Mouse (Mus musculus) limb, embryonic 15.5 days (tissue): ENCODE measurements at regions not wholly inside any gene's neighbourhood (a gene's known extent, or its start where the extent isn't known, plus 50 kb on each side); places are given as distances from the start of the nearest gene placed in this dataset.

Experiments used
- ATAC-seq: fragments of 200-750 bp; cut with Nextera tagmentation; 2 replicates; pipeline ENCODE4 v1.8.0; 2017; ENCODE audit warnings: low read depth, moderate TSS enrichment; ENCODE audit not compliant: insufficient number of reproducible peaks, low FRiP score, low TSS enrichment
- H3K27ac ChIP-seq: fragments of 300-500 bp; sonication (generic); 2 replicates; pipeline ENCODE4 v1.5.1; 2015; ENCODE audit warnings: moderate library complexity, mild to moderate bottlenecking, inconsistent platforms
- H3K27me3 ChIP-seq: fragments of 300-500 bp; sonication (generic); 2 replicates; pipeline ENCODE4 v1.6.1; 2015; ENCODE audit warnings: inconsistent platforms
- H3K36me3 ChIP-seq: fragments of 300-500 bp; sonication (generic); 2 replicates; pipeline ENCODE4 v1.6.1; 2015; ENCODE audit warnings: inconsistent platforms
- H3K4me1 ChIP-seq: fragments of 300-500 bp; sonication (generic); 2 replicates; pipeline ENCODE4 v1.6.1; 2015; ENCODE audit warnings: inconsistent platforms
- H3K4me2 ChIP-seq: fragments of 300-500 bp; sonication (generic); 2 replicates; pipeline ENCODE4 v1.6.1; 2015; ENCODE audit warnings: mild to moderate bottlenecking, inconsistent platforms
- H3K4me3 ChIP-seq: fragments of 300-500 bp; sonication (generic); 2 replicates; pipeline ENCODE4 v1.5.1; 2015; ENCODE audit warnings: mild to moderate bottlenecking, inconsistent platforms
- H3K9ac ChIP-seq: fragments of 300-500 bp; sonication (generic); 2 replicates; pipeline ENCODE4 v1.6.1; 2015; ENCODE audit warnings: inconsistent platforms
- H3K9me3 ChIP-seq: fragments of 300-500 bp; sonication (generic); 2 replicates; pipeline ENCODE4 v1.6.1; 2016; ENCODE audit warnings: inconsistent platforms
- WGBS: fragments of 180-500 bp; shearing (Covaris S2); methylation state at CpG from one replicate; pipeline ENCODE4 v1.1.7; 2015; 5-methylcytosine and 5-hydroxymethylcytosine counted together

DNA sequence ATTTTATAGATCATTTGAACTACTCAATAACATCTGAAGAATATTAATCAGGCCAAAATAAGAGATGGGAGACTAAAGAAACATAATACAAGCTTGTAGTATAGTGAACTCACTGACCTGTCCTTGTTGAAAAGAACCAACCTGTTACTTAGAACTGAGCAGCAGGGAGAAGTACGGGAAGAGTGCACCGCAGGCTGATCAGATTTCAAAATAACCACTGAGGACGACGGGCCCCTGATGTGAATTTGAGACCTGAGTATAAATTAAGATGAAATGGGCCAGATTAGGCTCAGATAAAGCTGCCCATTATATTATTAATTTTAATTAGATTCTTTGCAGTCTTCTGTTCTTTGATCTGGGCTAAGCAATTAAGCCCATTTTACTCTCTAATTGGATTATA lies 391.2 kb upstream of the Tyrp1 start:
- no peak overlapping the region for H3K4me3 ChIP-seq
- H3K27me3 ChIP-seq, result no peaks in the 10 kb centered on the region
- no peak overlapping the region for H3K27ac ChIP-seq
- no peak overlapping the region for H3K4me2 ChIP-seq
- no peak for ATAC-seq
- H3K9ac ChIP-seq, result no peak overlapping the region
- no peaks in the 10 kb centered on the region for H3K4me1 ChIP-seq
- WGBS, result 42% methylated on average over 4 of the region's 4 CpGs
- H3K36me3 ChIP-seq, result no peaks in the 10 kb centered on the region
- H3K9me3 ChIP-seq, result no peaks in the 10 kb centered on the region

GRCm38 (mm10) chr4:80463615-80464014 lies 370.3 kb upstream of the Tyrp1 start:
- WGBS, result 63% methylated on average over 1 of the region's 1 CpGs
- Histone ChIP-seq H3K4me3 (no peak overlapping the region), H3K36me3 (no peaks in the 10 kb centered on the region), H3K4me2 (no peak overlapping the region), H3K4me1 (no peaks in the 10 kb centered on the region), H3K27me3 (no peaks in the 10 kb centered on the region), H3K9me3 (no peaks in the 10 kb centered on the region), H3K27ac (no peak overlapping the region), H3K9ac (no peak overlapping the region)
- ATAC-seq, result no peak

- Histone ChIP-seq H3K4me3 (no peak overlapping the region), H3K4me2 (no peak overlapping the region), H3K9ac (no peak overlapping the region), H3K4me1 (no peaks in the 10 kb centered on the region), H3K36me3 (no peaks in the 10 kb centered on the region), H3K27me3 (no peaks in the 10 kb centered on the region), H3K27ac (no peak overlapping the region), H3K9me3 (no peaks in the 10 kb centered on the region)
- no peak for ATAC-seq
- 77% methylated on average over 4 of the region's 4 CpGs for WGBS
Observed at GRCm38 (mm10) chr4:80475736-80476478, 358.0 kb upstream of the Tyrp1 start.

GRCm38 (mm10) chr4:80515087-80515486 lies 318.8 kb upstream of the Tyrp1 start:
- 61% methylated on average over 2 of the region's 2 CpGs for WGBS
- Histone ChIP-seq H3K4me2 (no peak overlapping the region), H3K9me3 (no peaks in the 10 kb centered on the region), H3K27ac (no peak overlapping the region), H3K36me3 (no peaks in the 10 kb centered on the region), H3K4me3 (no peak overlapping the region), H3K27me3 (no peaks in the 10 kb centered on the region), H3K9ac (no peak overlapping the region), H3K4me1 (peaks cover 3% of the 10 kb centered on the region; the same call in 1 of the 2 replicates)
- ATAC-seq, result no peak

DNA sequence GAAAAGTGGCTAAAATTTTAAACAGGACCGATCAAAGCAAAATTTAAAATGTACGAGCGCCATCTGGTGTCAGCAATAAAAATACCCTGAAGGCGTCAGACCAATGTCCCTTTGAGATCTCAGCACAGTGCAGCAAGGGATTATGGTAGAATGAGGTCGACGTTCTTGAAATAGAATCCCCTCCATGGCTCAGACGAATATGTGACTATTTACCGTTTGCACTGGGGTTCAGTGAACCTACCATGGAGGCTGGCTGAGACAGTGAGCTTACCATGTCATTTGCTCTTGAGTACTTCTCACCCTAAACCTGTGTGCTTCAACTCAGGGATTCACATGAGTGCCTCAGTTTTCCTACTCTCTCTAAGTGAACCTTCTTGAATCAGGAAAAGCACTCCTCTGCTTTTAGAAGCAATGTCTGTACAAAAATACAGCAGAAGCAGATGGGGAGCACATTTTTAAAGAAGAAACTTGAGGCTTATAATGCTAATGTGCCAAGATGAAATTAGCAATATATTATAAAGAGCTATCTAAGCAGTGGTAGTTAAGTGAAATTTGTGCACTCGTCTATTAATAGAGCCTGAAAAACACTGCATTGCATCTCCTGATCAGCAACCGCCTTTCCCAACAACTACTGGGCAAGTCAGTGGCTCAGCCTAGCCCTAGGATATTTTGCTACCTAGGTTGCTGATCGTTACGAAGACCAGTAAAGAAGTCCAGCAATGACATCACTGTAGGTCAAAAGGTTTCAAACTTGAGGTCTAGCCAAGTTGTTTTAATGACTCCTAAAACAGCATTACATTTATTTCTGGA lies 316.2 kb upstream of the Tyrp1 start:
- Histone ChIP-seq H3K27me3 (no peaks in the 10 kb centered on the region), H3K9me3 (no peaks in the 10 kb centered on the region), H3K9ac (no peak overlapping the region), H3K36me3 (no peaks in the 10 kb centered on the region), H3K27ac (peak overlapping the region; percentile 17; the same call in 1 of the 2 replicates), H3K4me3 (no peak overlapping the region), H3K4me2 (peak overlapping the region; percentile 35; the same call in 1 of the 2 replicates), H3K4me1 (peaks cover 3% of the 10 kb centered on the region; the same call in 1 of the 2 replicates)
- WGBS, result 16% methylated on average over 12 of the region's 12 CpGs
- ATAC-seq, result no peak

GRCm38 (mm10) chr4:80518589-80518988 lies 315.3 kb upstream of the Tyrp1 start:
- Histone ChIP-seq H3K9me3 (no peaks in the 10 kb centered on the region), H3K36me3 (no peaks in the 10 kb centered on the region), H3K27ac (no peak overlapping the region), H3K4me1 (peaks cover 3% of the 10 kb centered on the region; the same call in 1 of the 2 replicates), H3K4me3 (no peak overlapping the region), H3K9ac (no peak overlapping the region), H3K27me3 (no peaks in the 10 kb centered on the region), H3K4me2 (no peak overlapping the region)
- no peak for ATAC-seq

- 79% methylated on average over 4 of the region's 4 CpGs for WGBS
- no peaks in the 10 kb centered on the region for H3K4me1 ChIP-seq
- H3K9me3 ChIP-seq, result no peaks in the 10 kb centered on the region
- ATAC-seq, result no peak
- H3K36me3 ChIP-seq, result no peaks in the 10 kb centered on the region
- H3K4me2 ChIP-seq, result no peak overlapping the region
- no peak overlapping the region for H3K9ac ChIP-seq
- no peak overlapping the region for H3K4me3 ChIP-seq
- no peak overlapping the region for H3K27ac ChIP-seq
- H3K27me3 ChIP-seq, result no peaks in the 10 kb centered on the region
Observed at GRCm38 (mm10) chr4:80539854-80540253, 294.1 kb upstream of the Tyrp1 start.

- no peak for ATAC-seq
- no peak overlapping the region for H3K4me3 ChIP-seq
- H3K4me2 ChIP-seq, result no peak overlapping the region
- H3K4me1 ChIP-seq, result no peaks in the 10 kb centered on the region
- H3K36me3 ChIP-seq, result no peaks in the 10 kb centered on the region
- no peaks in the 10 kb centered on the region for H3K27me3 ChIP-seq
- 80% methylated on average over 3 of the region's 3 CpGs for WGBS
- H3K9me3 ChIP-seq, result no peaks in the 10 kb centered on the region
- H3K9ac ChIP-seq, result no peak overlapping the region
- H3K27ac ChIP-seq, result no peak overlapping the region
Observed at GRCm38 (mm10) chr4:80545086-80545485, 288.8 kb upstream of the Tyrp1 start.

DNA sequence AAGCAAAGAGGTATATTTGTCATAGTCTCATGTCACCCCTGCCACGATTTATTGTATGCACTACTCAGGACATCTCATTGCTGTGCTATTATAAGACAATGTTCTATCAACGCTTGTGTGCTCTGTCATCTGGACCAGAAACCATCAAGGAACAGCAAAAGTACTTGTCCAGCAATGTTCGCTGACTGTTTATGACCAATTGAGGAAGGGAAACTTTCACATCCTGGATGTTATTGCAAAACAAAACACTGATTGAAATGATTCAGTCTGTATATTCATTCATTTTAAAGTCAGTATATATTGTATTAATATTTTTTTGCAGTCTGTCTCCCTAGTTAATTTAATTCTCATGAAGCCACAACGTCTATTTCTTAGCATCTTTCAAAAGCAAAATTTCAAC lies 244.5 kb upstream of the Tyrp1 start:
- Histone ChIP-seq H3K4me3 (no peak overlapping the region), H3K4me1 (no peaks in the 10 kb centered on the region), H3K27me3 (no peaks in the 10 kb centered on the region), H3K9me3 (no peaks in the 10 kb centered on the region), H3K9ac (no peak overlapping the region), H3K36me3 (no peaks in the 10 kb centered on the region), H3K27ac (no peak overlapping the region), H3K4me2 (no peak overlapping the region)
- WGBS, result 82% methylated on average over 4 of the region's 4 CpGs
- ATAC-seq, result no peak

DNA sequence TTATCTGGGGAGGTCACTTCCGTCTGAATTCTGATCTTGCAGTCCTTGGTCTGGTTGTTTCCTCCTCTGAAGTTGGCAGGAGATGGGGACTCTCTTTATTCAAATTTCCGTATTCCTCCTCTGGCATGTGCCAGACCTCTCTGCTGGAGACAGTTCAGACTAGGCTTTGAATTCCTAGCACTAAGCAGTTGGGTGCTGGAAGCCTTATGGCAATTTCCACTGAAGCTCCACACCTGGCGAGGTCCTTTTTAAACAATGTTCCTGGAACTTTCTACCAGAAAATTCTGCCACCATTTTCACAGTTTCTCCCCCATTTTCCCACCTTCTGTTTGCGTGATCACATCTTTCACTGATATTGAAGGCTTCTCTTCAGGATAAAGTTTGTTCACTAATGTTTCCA lies 205.7 kb upstream of the Tyrp1 start:
- Histone ChIP-seq H3K27me3 (no peaks in the 10 kb centered on the region), H3K4me2 (no peak overlapping the region), H3K4me1 (no peaks in the 10 kb centered on the region), H3K9me3 (no peaks in the 10 kb centered on the region), H3K36me3 (no peaks in the 10 kb centered on the region), H3K4me3 (no peak overlapping the region), H3K27ac (no peak overlapping the region), H3K9ac (no peak overlapping the region)
- ATAC-seq, result no peak
- 69% methylated on average over 4 of the region's 4 CpGs for WGBS

- no peaks in the 10 kb centered on the region for H3K9me3 ChIP-seq
- WGBS, result 85% methylated on average over 1 of the region's 1 CpGs
Observed at GRCm38 (mm10) chr4:80629251-80629650, 204.7 kb upstream of the Tyrp1 start.

GRCm38 (mm10) chr4:80630260-80630659 lies 203.7 kb upstream of the Tyrp1 start:
- ATAC-seq, result no peak

More at GRCm38 (mm10) chr4:80629251-80629650, 204.7 kb upstream of the Tyrp1 start:
- ATAC-seq, result no peak
- Histone ChIP-seq H3K4me3 (no peak overlapping the region), H3K36me3 (no peaks in the 10 kb centered on the region), H3K27me3 (no peaks in the 10 kb centered on the region), H3K9ac (no peak overlapping the region), H3K27ac (no peak overlapping the region), H3K4me1 (no peaks in the 10 kb centered on the region), H3K4me2 (no peak overlapping the region)

More at GRCm38 (mm10) chr4:80630260-80630659, 203.7 kb upstream of the Tyrp1 start:
- no peaks in the 10 kb centered on the region for H3K36me3 ChIP-seq
- no peak overlapping the region for H3K4me2 ChIP-seq
- no peak overlapping the region for H3K9ac ChIP-seq
- H3K4me3 ChIP-seq, result no peak overlapping the region
- H3K27me3 ChIP-seq, result no peaks in the 10 kb centered on the region
- no peaks in the 10 kb centered on the region for H3K9me3 ChIP-seq
- H3K4me1 ChIP-seq, result no peaks in the 10 kb centered on the region
- H3K27ac ChIP-seq, result no peak overlapping the region
